Mouse (Mus musculus) heart, postnatal 4 days (tissue): ENCODE measurements at regions not wholly inside any gene's neighbourhood (a gene's known extent, or its start where the extent isn't known, plus 50 kb on each side); places are given as distances from the start of the nearest gene placed in this dataset.
"Not testable (repeated sequence)": the region's sequence is repeated elsewhere in the genome, so short reads cannot be mapped to it uniquely, and the experiment has no call there.

ENCODE experiments used
- DNase-seq: peaks from one replicate; pipeline ENCODE4 v3.0.0; 2021

DNA sequence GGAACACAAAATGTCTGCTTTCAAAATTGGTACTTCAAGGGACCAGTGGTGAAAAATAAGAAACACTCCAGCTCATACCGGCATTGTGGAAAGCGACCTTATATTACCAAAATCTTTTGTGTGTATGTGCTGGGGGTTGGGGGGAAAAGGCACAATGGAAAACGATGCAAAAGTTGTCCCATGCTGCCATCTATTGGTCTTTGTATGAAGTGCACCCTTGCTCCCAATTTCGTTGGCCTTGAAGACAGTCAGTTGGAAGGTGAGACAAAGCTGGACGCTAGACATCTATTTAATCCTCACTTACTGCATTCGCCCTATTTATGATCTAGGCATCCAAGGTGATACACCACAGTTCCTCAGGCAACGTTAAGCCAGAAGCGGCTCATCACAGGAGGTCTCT is 186.6 kb downstream of the BC048507 start:
- DNase-seq: peak; percentile 17

GRCm38 (mm10) chr13:68093311-68093710 is 230.2 kb downstream of the BC048507 start:
- not testable (repeated sequence) for DNase-seq

- DNase-seq: peak; percentile 18
These were observed 253.7 kb downstream of the BC048507 start for GRCm38 (mm10) chr13:68116786-68117185.
